Mouse (Mus musculus) brain, adult 2 months (tissue): Measurements from ENCODE around the gene Plagl1.
"Not testable (repeated sequence)": the region's sequence is repeated elsewhere in the genome, so short reads cannot be mapped to it uniquely, and the experiment has no call there.

Source experiments
- DNase-seq: peaks from one replicate; pipeline ENCODE4 v3.0.0; 2011; ENCODE audit warnings: low read depth, low spot score

Gene Plagl1

GRCm38 (mm10) chr10:13060021-13060668 is at the start of gene Plagl1:
Plagl1 (plus strand) TSS chr10:13060504.
- DNase-seq, result peak; percentile 54

GRCm38 (mm10) chr10:13014026-13014425 is 46.3 kb upstream of the Plagl1 start:
- DNase-seq, result no peak

GRCm38 (mm10) chr10:13016573-13016972 is 43.7 kb upstream of the Plagl1 start:
- DNase-seq, result peak; percentile 82

GRCm38 (mm10) chr10:13018510-13018909 is 41.8 kb upstream of the Plagl1 start:
- DNase-seq, result peak; percentile 35

- no peak for DNase-seq
Measured at GRCm38 (mm10) chr10:13019026-13019425, 41.3 kb upstream of the Plagl1 start.

GRCm38 (mm10) chr10:13022103-13022502 is 38.2 kb upstream of the Plagl1 start:
- no peak for DNase-seq

GRCm38 (mm10) chr10:13023985-13024384 is 36.3 kb upstream of the Plagl1 start:
- DNase-seq, result not testable (repeated sequence)

- no peak for DNase-seq
Measured at GRCm38 (mm10) chr10:13027702-13028101, 32.6 kb upstream of the Plagl1 start.

- DNase-seq, result no peak
Measured at GRCm38 (mm10) chr10:13028215-13028614, 32.1 kb upstream of the Plagl1 start.

GRCm38 (mm10) chr10:13029416-13029815 is 30.9 kb upstream of the Plagl1 start:
- no peak for DNase-seq

GRCm38 (mm10) chr10:13035270-13035669 is 25.0 kb upstream of the Plagl1 start:
- no peak for DNase-seq

GRCm38 (mm10) chr10:13039637-13040174 is 20.6 kb upstream of the Plagl1 start:
- no peak for DNase-seq

GRCm38 (mm10) chr10:13044659-13045058 is 15.6 kb upstream of the Plagl1 start:
- DNase-seq, result peak; percentile 36

GRCm38 (mm10) chr10:13047816-13048215 is 12.5 kb upstream of the Plagl1 start:
- peak; percentile 12 for DNase-seq

GRCm38 (mm10) chr10:13056863-13057381 is 3.4 kb upstream of the Plagl1 start:
- DNase-seq, result no peak

GRCm38 (mm10) chr10:13060821-13061671 is 742 bp downstream of the Plagl1 start:
- DNase-seq, result no peak

GRCm38 (mm10) chr10:13062373-13062772 is 2.1 kb downstream of the Plagl1 start:
- peak; percentile 4 for DNase-seq

GRCm38 (mm10) chr10:13063457-13063856 is 3.2 kb downstream of the Plagl1 start:
- no peak for DNase-seq

GRCm38 (mm10) chr10:13065129-13065752 is 4.9 kb downstream of the Plagl1 start:
- DNase-seq, result no peak

GRCm38 (mm10) chr10:13071031-13071430 is 10.7 kb downstream of the Plagl1 start:
- no peak for DNase-seq

GRCm38 (mm10) chr10:13076807-13077532 is 16.7 kb downstream of the Plagl1 start:
- no peak for DNase-seq
